Mouse (Mus musculus): ENCODE results near the gene Ppp1r16b. TPM values are rescaled to one million over a fixed set of nuclear protein-coding genes. Genes with fewer than 3 reads are reported as not detected.

Ppp1r16b gene
- total RNA-seq, 2 experiments from 2014 or later: not detected

DNA sequence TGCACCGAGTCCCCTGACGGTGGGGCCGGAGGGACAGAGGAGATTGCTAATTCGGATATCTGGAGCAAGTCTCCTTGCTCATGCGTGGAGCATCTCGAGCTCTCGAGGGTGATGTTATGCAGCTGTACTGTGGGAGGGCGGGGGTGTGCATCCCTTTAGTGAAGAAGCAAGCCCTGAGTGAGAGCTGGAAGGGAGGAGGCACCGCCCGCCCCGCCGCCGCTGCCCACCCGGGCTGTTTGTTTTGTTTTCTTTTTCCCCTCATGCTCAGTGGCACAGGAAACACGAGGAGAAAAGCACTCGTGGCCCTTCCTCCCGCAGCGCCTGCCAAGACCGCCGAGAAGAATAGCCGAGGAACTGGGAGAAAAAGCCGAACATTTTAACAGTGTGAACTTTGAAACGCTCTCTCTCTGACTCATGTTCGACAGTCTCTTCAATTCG, 22.6 kb downstream of the Ppp1r16b start:
- ATAC-seq (replicated peaks; ENCODE audit: low FRiP score, poor library complexity, severe bottlenecking): no peak

GRCm38 (mm10) chr2:158689060-158689459, 23.9 kb downstream of the Ppp1r16b start:
- no peak for ATAC-seq (replicated peaks; ENCODE audit: low FRiP score, poor library complexity, severe bottlenecking)

DNA sequence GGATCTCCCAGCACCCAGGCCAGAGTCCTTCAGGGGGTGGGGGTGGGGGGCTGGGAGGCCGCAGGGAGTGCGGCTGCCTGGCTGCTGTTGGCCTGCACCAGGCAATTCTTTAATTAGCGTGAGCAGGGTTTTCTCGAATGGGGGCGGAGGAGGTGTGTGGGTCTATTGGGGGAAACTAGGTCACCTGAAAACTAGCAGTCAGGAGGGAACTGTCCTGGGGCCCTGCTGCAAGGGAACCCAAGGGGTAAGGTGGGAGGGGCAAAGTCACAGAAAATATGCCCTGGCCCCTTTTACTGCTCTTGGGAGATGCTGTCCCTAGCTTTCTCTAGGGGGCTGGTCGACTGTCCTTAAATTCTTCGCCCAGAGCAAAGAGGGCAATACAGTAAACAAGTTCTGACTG, 24.4 kb downstream of the Ppp1r16b start:
- ATAC-seq (replicated peaks; ENCODE audit: low FRiP score, poor library complexity, severe bottlenecking): no peak

DNA sequence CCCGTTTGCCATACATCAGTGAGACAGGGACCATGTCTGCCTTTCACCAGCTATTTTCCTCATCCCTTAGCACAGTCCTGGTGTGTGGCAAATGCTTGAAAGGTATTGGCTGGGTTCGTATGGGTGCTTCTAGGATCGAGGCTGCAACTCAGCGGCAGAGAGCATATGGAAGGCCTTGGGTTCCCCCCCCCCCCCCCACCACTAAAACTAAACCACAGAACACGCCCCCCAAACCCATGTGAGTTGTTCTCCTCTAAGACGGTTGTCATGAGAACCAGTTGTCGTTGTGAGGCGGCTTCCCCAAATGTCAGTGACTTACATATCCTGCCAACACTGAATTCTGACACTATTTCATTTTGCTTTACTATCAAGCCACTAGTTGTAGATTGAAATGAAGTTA, 24.9 kb downstream of the Ppp1r16b start:
- no peak for ATAC-seq (replicated peaks; ENCODE audit: low FRiP score, poor library complexity, severe bottlenecking)

- ATAC-seq (replicated peaks; ENCODE audit: low FRiP score, poor library complexity, severe bottlenecking): no peak
Measured at GRCm38 (mm10) chr2:158692191-158692590, 27.0 kb downstream of the Ppp1r16b start.

GRCm38 (mm10) chr2:158695811-158696210, 30.6 kb downstream of the Ppp1r16b start:
- ATAC-seq (replicated peaks; ENCODE audit: low FRiP score, poor library complexity, severe bottlenecking): no peak

DNA sequence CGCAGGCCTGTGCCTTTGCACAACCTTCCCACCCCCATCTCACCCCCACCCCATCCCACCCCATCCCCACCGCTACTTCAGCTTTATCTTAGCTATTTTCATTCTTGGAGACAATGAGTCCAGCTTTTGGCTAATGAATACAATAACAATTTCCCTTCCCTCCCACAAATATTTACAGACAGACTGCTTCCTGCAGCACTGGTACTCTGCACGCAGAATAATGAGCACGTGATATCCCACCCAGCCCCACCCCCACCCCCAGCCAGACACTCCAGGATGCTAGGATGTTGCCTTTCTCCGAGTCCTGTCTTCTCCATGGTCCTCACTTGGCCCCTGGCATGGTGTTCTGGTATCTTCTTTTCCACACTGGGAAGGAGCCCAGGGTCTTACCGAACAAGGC, 31.3 kb downstream of the Ppp1r16b start:
- no peak for ATAC-seq (replicated peaks; ENCODE audit: low FRiP score, poor library complexity, severe bottlenecking)

- no peak for ATAC-seq (replicated peaks; ENCODE audit: low FRiP score, poor library complexity, severe bottlenecking)
Measured at GRCm38 (mm10) chr2:158699908-158700307, 34.7 kb downstream of the Ppp1r16b start.

DNA sequence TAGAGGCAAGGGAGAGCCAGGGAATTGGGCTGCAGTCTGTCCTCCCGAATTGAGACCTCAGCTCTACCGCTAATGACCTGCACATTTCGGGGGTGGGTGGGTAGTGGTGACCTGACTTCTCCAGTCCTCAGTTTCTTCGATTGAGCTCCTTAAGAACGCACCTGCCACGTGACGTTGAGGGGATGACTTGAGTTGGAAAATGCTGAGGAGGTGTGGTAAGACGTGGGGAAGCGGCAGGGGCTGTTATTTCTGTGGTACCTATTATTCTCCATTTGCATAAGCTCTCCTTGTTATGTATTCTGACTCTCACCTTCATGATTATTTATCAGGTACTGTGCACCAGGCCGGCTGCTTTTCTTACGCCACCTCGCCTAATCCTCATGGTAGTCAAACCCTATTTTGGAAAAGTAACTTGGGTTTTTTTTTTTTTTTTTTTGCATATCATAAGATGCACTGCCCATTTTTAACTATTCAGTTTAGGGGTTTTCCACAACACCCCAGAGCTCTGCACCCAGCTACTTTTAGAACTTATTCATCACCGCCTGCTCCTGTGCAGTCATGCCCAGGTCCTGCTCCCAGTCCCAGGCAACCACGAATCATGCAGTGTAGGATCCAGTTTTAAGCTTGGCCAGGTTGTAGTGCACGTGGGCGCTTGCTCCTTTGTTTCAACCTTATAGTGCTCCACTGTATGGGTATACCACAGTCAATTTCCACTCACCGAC, 35.5 kb downstream of the Ppp1r16b start:
- no peak for ATAC-seq (replicated peaks; ENCODE audit: low FRiP score, poor library complexity, severe bottlenecking)

DNA sequence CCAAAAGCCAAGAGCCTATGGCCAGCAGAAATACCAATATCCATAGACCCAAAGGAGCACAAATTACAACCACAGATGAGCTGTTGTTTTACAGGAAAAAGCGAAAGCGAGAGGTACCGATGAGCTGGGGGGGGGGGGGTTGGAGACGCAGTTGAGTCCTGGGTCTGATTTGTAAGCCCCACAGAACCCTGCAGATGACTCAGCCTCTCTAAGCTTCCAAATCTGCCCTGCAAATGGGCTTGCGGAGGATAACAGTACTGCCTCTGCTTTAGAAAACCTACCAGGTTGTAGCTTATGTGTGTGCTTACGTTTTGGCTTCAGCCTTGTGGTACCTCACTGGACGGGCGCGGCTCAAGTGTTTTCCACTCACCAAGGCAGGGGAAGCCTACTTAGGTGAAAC, 36.3 kb downstream of the Ppp1r16b start:
- ATAC-seq (replicated peaks; ENCODE audit: low FRiP score, poor library complexity, severe bottlenecking): no peak

- no peak for ATAC-seq (replicated peaks; ENCODE audit: low FRiP score, poor library complexity, severe bottlenecking)
Measured at GRCm38 (mm10) chr2:158702176-158702575, 37.0 kb downstream of the Ppp1r16b start.

DNA sequence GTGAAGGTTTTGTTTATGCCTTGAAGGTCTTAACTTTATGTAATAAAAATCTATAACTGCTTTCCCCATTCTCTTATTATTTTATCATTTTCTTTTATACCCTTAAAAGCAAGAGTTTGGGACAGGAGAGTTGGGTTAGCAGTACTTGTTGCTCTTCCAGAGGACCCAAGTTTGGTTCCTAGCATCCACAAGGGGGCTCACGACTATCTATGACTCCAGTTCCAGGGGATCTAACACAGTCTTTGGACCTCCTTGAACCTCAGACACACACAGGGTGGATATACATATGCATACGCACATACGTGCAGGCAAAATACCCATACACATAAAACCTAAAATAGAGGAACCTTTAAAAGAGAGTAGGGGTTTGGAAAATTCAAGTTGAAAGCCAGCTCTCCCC, 39.5 kb downstream of the Ppp1r16b start:
- no peak for ATAC-seq (replicated peaks; ENCODE audit: low FRiP score, poor library complexity, severe bottlenecking)

DNA sequence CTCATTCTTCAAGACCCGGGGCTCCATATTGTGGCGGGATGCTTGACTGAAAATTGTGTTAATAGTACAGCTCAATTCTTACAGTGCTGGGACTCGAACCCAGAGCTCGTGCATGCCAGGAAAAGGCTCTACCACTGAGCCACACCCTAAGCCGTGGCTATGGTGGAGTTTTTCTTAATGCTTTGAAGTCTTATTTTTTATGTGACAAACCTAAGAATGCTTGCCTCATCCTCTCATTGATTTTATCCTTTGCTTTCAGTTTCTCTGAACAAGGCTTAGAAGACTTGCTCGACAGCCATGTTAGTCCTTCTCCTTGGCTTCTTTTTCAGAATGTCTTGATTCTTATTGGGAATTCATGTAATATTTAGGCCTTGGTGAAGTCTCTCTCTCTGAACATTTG, 40.3 kb downstream of the Ppp1r16b start:
- ATAC-seq (replicated peaks; ENCODE audit: low FRiP score, poor library complexity, severe bottlenecking): no peak

- no peak for ATAC-seq (replicated peaks; ENCODE audit: low FRiP score, poor library complexity, severe bottlenecking)
Measured at GRCm38 (mm10) chr2:158706704-158707408, 41.7 kb downstream of the Ppp1r16b start.

DNA sequence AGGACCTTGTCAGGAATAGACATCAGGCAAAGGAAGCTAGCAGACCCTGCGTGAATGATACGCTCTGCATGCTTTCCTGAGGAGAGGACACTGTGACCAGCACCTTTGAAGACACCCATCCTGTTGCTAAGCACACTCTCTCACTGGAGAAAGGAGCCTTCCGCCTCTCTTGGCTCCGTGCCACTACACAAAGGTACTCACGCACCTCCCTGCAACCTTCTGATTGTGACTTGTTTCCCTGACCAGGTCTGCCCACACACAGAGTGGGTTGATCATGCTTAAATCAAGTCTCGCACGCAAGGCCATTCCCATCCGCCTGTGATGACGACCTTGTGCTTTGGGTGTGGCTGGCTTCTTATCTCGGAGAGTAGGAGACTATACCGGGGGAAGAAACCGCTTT, 42.9 kb downstream of the Ppp1r16b start:
- ATAC-seq (replicated peaks; ENCODE audit: low FRiP score, poor library complexity, severe bottlenecking): no peak

- no peak for ATAC-seq (replicated peaks; ENCODE audit: low FRiP score, poor library complexity, severe bottlenecking)
Measured at GRCm38 (mm10) chr2:158711929-158712751, 46.9 kb downstream of the Ppp1r16b start.

DNA sequence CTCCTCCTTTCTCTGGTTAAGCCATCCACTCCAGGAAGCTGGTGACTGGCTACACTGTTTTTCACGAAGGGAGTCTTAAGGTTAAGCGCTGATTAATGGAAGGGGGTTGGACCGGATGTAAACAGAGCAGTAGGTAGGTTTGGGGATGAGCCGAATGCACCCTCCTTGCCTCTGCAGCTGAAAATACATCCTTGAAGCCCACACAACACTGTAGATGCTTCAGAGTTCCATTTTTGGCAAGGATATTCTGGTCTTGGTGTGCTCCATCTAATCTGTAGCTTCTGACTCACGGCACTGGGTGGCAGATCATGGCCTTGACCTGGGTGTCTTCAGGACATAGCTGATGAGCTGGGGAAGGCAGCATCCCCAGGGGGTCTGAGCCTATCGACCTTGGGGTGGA, 49.6 kb downstream of the Ppp1r16b start:
- ATAC-seq (replicated peaks; ENCODE audit: low FRiP score, poor library complexity, severe bottlenecking): no peak

DNA sequence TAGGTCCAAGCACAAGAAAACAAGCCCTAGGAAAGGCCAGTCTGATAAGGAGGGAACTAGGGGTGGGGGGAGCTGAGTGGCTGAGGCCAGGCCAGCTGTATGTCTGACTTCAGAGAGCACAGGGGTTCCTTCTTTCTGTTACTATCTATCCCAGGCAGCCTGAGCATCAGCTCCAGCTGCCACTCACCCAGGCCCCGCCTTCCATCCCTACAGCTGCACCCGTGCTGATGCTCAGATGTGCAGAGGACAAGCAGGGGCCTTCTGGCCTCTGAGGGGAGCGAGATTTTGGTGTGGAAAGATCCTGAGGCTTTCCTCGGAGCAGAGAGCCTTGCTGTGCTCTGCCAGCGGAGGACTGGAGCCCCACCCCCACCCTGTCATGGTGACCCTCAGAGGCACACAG, 50.9 kb downstream of the Ppp1r16b start:
- no peak for ATAC-seq (replicated peaks; ENCODE audit: low FRiP score, poor library complexity, severe bottlenecking)

- ATAC-seq (replicated peaks; ENCODE audit: low FRiP score, poor library complexity, severe bottlenecking): no peak
Measured at GRCm38 (mm10) chr2:158717551-158718418, 52.6 kb downstream of the Ppp1r16b start.

All from erythroblast, adult 5-6 weeks (primary cell).